Mouse (Mus musculus) megakaryocyte progenitor cell, adult 5-6 weeks (primary cell): ENCODE measurements around the gene Sirt4. TPM values are rescaled to one million over a fixed set of nuclear protein-coding genes. Genes with fewer than 3 reads are reported as not detected.

Source experiments
- ATAC-seq: replicated peaks from 2 replicates; pipeline ENCODE4 v1.8.0; 2016; ENCODE audit warnings: mild to moderate bottlenecking, moderate TSS enrichment, inconsistent platforms; ENCODE audit not compliant: poor library complexity
- total RNA-seq, 2 experiments: library from RNA; stranded (forward) in 1 of 2; stranded (reverse) in 1 of 2; fragments of 157-497, 149-512 nt in 1 of 2; fragments of 200-1000 nt in 1 of 2; gene quantifications; 2 replicates each; pipeline versions ENCODE4 v1.2.3 to v1.2.4; 2015 to 2017

The Sirt4 gene
- total RNA-seq, 2 experiments from 2014 or later: 4.6 to 12.3 TPM

DNA sequence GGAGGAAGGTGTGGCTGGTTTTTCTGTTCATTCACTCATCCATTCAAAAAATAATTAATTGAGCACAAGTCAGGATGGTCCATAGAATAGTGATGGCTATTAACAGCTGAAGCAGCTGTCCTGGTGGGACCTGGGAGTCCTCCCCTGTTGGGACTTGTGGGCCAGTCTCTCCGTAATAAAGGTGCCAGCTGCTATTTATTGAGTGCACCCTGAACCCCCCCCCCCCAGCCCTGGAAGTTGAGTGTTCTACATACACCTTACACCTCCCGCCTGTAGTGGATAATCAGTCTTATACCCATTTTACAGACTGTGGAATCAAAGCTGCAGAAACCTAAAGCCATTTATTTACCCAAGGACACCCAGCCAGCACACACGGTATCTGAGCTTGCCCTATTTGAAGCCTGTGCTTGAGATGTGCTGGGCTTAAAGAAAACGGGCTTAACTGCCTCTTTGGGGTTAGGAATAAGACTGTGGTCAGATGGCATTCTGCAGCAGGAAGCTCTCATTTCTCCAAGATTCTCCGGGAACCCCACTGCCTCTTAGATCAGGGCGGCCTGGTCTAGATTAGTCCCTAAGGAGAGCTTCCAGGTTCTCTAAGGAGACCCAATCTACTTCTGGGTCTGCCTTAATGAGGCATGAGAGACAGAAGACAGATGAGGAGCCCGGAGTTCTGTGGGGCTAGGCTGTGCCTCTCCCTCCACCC lies 47.1 kb downstream of the Sirt4 start:
- no peak for ATAC-seq

DNA sequence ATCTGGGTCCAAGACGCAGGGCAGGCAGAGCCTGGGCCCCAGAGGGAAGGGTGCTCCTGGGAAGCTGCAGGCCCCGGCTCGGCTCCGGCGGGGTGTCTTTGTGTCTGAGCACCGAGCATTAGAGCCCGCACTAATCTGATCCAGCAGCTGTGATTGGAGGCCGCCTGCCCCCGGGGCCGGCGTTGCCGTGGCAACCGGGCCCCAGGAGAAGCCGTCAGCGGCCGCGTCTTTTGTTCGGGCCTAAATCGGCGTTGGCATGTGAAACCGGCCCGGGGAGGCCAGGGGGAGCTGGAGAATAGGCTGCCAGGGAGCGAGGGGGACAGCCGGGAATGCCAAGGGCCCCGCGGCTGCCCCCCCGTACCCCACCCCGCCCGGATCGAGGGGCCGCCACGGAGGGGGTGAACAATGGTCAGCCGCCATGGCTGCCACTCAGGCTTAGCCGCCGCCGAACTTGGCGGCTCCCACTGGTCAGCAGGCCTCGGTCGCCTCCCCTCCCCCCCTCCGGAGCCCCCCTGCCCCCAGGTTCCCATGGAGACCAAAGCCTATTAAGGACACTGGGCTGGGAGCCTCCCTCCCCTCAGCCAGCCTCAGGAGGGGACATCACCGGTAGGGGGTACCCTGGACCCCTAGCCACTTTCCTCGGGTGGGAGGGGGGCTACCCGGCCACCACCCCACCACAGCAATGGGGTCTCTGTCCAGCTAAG lies 48.0 kb downstream of the Sirt4 start:
- ATAC-seq: no peak

DNA sequence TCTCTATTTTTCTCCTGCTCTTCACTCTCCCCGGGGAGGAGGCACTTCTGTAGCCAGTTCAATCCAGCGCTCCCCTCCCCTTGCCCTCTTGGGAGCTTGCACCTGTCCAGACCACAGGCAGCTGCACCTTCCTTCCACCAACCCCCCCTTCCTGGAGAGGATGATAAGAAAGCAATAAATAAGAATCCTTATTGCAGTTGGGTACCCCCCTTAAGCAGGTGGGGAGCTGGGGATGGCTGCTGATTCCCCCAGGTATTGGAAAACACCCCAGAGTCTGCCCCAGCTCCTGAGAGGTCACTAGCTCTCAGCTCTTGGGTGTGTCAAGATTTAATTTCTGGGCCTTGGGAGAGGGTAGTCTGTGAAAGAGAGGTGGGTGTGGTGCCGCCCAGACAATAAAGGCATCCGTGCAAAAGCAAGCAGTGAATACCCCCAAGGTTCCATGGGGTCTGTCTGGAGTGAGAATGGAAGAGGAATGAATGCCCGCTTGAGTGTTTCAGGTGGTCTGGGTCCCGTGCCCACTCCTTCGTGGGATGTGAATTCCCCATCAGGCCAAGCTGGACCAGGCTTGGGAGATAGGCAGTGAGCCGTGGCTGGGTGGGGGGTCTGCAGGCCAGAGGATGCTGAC lies 48.7 kb downstream of the Sirt4 start:
- ATAC-seq: no peak

- ATAC-seq: no peak
Measured at GRCm38 (mm10) chr5:115434853-115435754, 49.4 kb downstream of the Sirt4 start.

GRCm38 (mm10) chr5:115434280-115434852 lies 50.2 kb downstream of the Sirt4 start:
- ATAC-seq: no peak

DNA sequence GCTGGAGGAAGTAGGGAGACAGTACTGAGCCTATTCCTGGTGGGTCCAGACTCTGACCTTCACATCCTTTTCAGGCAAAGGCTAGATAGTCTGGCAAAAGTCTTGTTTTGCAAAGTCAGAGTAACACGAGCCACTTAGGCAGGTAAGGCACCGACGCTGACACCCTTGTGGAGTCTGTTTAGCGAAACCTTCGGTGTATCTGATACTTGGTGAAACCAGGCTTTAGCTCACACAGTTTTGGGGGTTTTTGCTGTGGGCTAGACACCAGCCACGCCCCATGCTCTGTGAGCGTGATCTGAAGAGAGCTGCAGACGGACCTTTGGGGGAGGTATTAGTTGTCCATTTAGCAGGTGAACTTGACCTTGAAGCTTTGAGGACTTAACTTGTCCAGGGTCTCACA lies 51.3 kb downstream of the Sirt4 start:
- ATAC-seq: no peak

- ATAC-seq: no peak
Measured at GRCm38 (mm10) chr5:115432395-115432794, 52.1 kb downstream of the Sirt4 start.

DNA sequence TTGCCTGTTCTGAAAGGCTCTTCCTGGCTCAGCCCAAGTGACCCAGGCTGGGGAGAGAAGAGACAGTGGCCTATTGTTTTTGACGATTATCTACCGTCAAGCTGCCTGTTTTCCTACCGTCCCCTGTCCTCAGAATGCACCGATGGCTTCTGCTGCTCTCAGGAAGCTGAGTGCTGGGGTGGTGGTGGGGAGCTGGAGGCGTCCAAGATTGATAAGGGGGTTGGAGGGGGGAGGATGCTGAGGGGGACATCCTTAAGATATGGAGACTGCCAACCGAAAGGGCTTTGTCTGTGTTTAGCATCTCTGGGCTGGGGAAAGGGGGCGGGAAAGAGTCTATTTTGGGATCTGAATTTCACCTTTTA lies 52.6 kb downstream of the Sirt4 start:
- ATAC-seq: no peak

DNA sequence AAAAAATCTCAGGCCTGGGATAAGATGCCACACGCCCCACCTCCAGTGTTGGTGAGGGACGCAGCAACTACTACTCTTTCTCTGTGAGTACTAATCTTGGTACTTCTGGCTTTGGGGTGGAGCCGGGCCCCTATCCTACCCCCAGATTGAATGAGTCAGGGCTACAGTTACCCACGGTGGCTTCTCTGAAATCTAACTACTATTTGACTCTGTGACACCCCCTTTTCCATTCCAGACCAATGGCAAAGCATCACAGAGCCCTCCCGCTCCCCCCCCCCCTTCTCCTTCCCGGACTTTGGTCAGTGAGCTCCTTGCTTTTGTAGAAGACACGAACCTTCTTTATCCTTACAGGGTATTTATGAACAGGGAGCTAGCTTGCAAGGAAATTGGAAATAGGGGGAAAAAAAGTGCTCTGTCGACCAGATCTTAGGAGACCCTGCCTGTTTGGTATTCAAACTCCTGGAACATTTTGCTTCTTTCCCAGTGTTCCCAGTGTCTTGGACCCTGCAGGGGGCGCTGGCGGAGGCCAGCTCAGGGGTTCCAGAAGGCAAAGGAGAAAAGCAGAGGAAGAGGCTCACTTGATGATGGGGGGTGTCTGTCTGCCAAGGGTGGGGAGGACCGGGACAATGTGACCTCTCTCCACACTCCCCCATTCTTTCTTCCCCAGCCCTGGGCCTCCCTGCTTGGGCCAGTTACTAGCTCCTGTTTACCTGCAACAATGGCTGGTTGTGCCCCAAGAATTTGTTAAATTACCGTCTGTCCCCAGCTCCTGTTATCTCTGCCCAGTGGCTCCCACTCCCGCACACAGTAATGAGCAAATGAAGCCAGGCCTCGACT lies 53.2 kb downstream of the Sirt4 start:
- no peak for ATAC-seq

- ATAC-seq: no peak
Measured at GRCm38 (mm10) chr5:115430187-115430960, 54.2 kb downstream of the Sirt4 start.

DNA sequence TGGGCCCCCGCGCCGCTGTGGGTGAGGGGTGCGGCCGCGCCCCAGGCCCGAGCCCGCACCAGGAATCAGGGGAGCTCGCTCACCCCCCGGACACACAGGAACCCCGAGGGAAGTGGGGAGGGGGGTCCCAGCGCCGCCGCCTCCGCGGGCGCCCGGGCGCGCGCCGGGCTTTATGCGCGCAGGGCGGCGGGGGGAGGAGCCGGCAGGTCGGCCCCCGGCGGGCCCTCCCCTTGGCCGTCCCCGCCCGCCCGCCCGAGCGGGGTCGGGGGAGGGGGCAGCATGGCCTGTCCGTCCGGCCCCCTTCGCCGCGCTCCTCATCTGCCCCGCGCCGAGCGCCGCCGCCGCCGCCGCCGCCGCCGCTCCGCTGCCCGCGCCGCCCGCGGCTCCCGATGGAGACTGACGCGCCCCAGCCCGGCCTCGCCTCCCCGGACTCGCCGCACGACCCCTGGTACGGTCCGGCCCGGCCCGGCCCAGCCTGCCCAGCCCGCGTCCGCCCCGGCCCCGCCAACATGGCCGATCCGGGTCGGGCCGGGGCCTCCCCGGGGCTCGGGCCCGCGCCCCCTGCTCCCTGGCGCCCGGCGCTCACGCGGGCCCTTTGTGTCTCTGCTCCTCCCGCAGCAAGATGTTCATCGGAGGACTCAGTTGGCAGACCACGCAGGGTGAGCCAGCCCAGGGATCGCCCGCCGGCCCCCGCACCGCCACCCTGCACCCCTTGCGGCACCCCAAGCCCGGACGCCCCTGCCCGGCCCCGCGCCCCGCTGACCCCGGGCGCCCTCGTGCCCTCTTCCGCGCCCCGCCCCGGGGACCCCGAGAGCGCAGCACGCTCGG lies 55.0 kb downstream of the Sirt4 start, which contains the start of gene Msi1:
TSS of gene Msi1 (plus strand) at position 241 of the 828 bp plus-strand sequence.
- ATAC-seq: no peak

- no peak for ATAC-seq
Measured at GRCm38 (mm10) chr5:115428831-115429358, 55.6 kb downstream of the Sirt4 start.

Other genes starting within 250 kb of the Sirt4 start
- 67.7 and 81.9 TPM in 2 replicates for gene Pop5, start 248.9 kb downstream of the Sirt4 start, total RNA-seq (2015)
- gene Pop5, start 248.9 kb downstream of the Sirt4 start, total RNA-seq (2017): 76.4 and 82.8 TPM in 2 replicates
- 45.3 and 56.3 TPM in 2 replicates for gene Rnf10, start 211.8 kb downstream of the Sirt4 start, total RNA-seq (2015)
- 45.1 and 58.7 TPM in 2 replicates for gene Rnf10, start 211.8 kb downstream of the Sirt4 start, total RNA-seq (2017)
- 17.0 and 20.4 TPM in 2 replicates for gene Coq5, start 205.1 kb downstream of the Sirt4 start, total RNA-seq (2015)
- gene Coq5, start 205.1 kb downstream of the Sirt4 start, total RNA-seq (2017): 39.8 and 46.3 TPM in 2 replicates
- 690 and 788 TPM in 2 replicates for gene Dynll1, start 183.7 kb downstream of the Sirt4 start, total RNA-seq (2015)
- 334 and 365 TPM in 2 replicates for gene Dynll1, start 183.7 kb downstream of the Sirt4 start, total RNA-seq (2017)
- gene Srsf9, start 157.5 kb downstream of the Sirt4 start, total RNA-seq (2015): 76.3 and 79.7 TPM in 2 replicates
- gene Srsf9, start 157.5 kb downstream of the Sirt4 start, total RNA-seq (2017): 96.3 and 102 TPM in 2 replicates
- gene Gatc, start 143.5 kb downstream of the Sirt4 start, total RNA-seq (2015): 68.9 and 78.9 TPM in 2 replicates
- 10.7 and 11.2 TPM in 2 replicates for gene Gatc, start 143.5 kb downstream of the Sirt4 start, total RNA-seq (2017)
- gene Triap1, start 143.5 kb downstream of the Sirt4 start, total RNA-seq (2015): 39.1 and 43.1 TPM in 2 replicates
- 17.7 and 25.3 TPM in 2 replicates for gene Triap1, start 143.5 kb downstream of the Sirt4 start, total RNA-seq (2017)
- 365 and 372 TPM in 2 replicates for gene Cox6a1, start 135.7 kb downstream of the Sirt4 start, total RNA-seq (2015)
- 67.5 and 102 TPM in 2 replicates for gene Cox6a1, start 135.7 kb downstream of the Sirt4 start, total RNA-seq (2017)
- gene Msi1, start 55.1 kb downstream of the Sirt4 start, total RNA-seq (2015): not detected in 2 replicates
- not detected in 2 replicates for gene Msi1, start 55.1 kb downstream of the Sirt4 start, total RNA-seq (2017)
- gene Pla2g1b, start 18.5 kb downstream of the Sirt4 start, total RNA-seq (2015): not detected in 2 replicates
- gene Pla2g1b, start 18.5 kb downstream of the Sirt4 start, total RNA-seq (2017): not detected in 2 replicates
- 40.4 and 52.8 TPM in 2 replicates for gene Pxn, start 22.0 kb upstream of the Sirt4 start, total RNA-seq (2015)
- 69.6 and 73.0 TPM in 2 replicates for gene Pxn, start 22.0 kb upstream of the Sirt4 start, total RNA-seq (2017)
- gene Rplp0, start 74.7 kb upstream of the Sirt4 start, total RNA-seq (2015): 3,223 and 3,257 TPM in 2 replicates
- 1,603 and 2,013 TPM in 2 replicates for gene Rplp0, start 74.7 kb upstream of the Sirt4 start, total RNA-seq (2017)
- gene Gcn1l1, start 80.5 kb upstream of the Sirt4 start, total RNA-seq (2015): 17.5 and 17.7 TPM in 2 replicates
- gene Gcn1l1, start 80.5 kb upstream of the Sirt4 start, total RNA-seq (2017): 33.2 and 35.3 TPM in 2 replicates
- 24.7 and 25.2 TPM in 2 replicates for gene Rab35, start 147.2 kb upstream of the Sirt4 start, total RNA-seq (2015)
- 22.8 and 28.8 TPM in 2 replicates for gene Rab35, start 147.2 kb upstream of the Sirt4 start, total RNA-seq (2017)
- 0.39 and 1.7 TPM in 2 replicates for gene Bicdl1, start 246.9 kb upstream of the Sirt4 start, total RNA-seq (2015)
- 0.84 TPM in 1 of 2 replicates, not detected in the other for gene Bicdl1, start 246.9 kb upstream of the Sirt4 start, total RNA-seq (2017)